Mouse (Mus musculus) forebrain, embryonic 13.5 days (tissue): ENCODE results near the gene Lrrc25. TPM values are rescaled to one million over a fixed set of nuclear protein-coding genes. Genes with fewer than 3 reads are reported as not detected.

Source experiments
- ATAC-seq: fragments of 200-750 bp; cut with Nextera tagmentation; 2 replicates; pipeline ENCODE4 v1.8.0; 2017
- H3K27ac ChIP-seq: fragments of 300-500 bp; sonication (generic); 2 replicates; pipeline ENCODE4 v1.5.1; 2015; ENCODE audit warnings: inconsistent platforms, mild to moderate bottlenecking, moderate library complexity
- H3K27me3 ChIP-seq: fragments of 300-500 bp; sonication (generic); 2 replicates; pipeline ENCODE4 v1.6.1; 2015; ENCODE audit warnings: mild to moderate bottlenecking, inconsistent platforms
- H3K36me3 ChIP-seq: fragments of 300-500 bp; sonication (generic); 2 replicates; pipeline ENCODE4 v1.6.1; 2015; ENCODE audit warnings: mild to moderate bottlenecking, inconsistent platforms; ENCODE audit not compliant: poor library complexity, severe bottlenecking
- H3K4me1 ChIP-seq: fragments of 300-500 bp; sonication (generic); 2 replicates; pipeline ENCODE4 v1.6.1; 2015; ENCODE audit warnings: inconsistent platforms
- H3K4me2 ChIP-seq: fragments of 300-500 bp; sonication (generic); 2 replicates; pipeline ENCODE4 v1.6.1; 2015; ENCODE audit warnings: inconsistent platforms, mild to moderate bottlenecking, moderate library complexity
- H3K4me3 ChIP-seq: fragments of 300-500 bp; sonication (generic); 2 replicates; pipeline ENCODE4 v1.5.1; 2015; ENCODE audit warnings: mild to moderate bottlenecking, inconsistent platforms
- H3K9ac ChIP-seq: fragments of 300-500 bp; sonication (generic); 2 replicates; pipeline ENCODE4 v1.6.1; 2015; ENCODE audit warnings: mild to moderate bottlenecking, inconsistent platforms
- H3K9me3 ChIP-seq: fragments of 300-500 bp; sonication (generic); replicated peaks from 2 replicates; pipeline ENCODE4 v1.6.1; 2016; ENCODE audit warnings: inconsistent platforms
- WGBS: fragments of 180-500 bp; shearing (Covaris S2); methylation state at CpG from one replicate; pipeline ENCODE4 v1.1.7; 2015; 5-methylcytosine and 5-hydroxymethylcytosine counted together
- polyA plus RNA-seq: library from polyadenylated mRNA; unstranded; fragments of >200 nt; fragmentation: Nextera tagmentation; extraction: Ambion mirVana; gene quantifications from 2 replicates; pipeline ENCODE4 v1.2.1, GENCODE M21; 2015

Gene Lrrc25
- polyA plus RNA-seq, 1 experiment from 2014 or later: 0.65 TPM

- H3K4me3 ChIP-seq: no peak overlapping the region
- peaks cover 8% of the 10 kb centered on the region for H3K4me1 ChIP-seq
- no peaks in the 10 kb centered on the region for H3K36me3 ChIP-seq
- H3K9me3 ChIP-seq: no peaks in the 10 kb centered on the region
- H3K27ac ChIP-seq: no peak overlapping the region
- H3K4me2 ChIP-seq: no peak overlapping the region
- no peak overlapping the region for H3K9ac ChIP-seq
- ATAC-seq: no peak
- 12% methylated on average over 5 of the region's 5 CpGs for WGBS
- H3K27me3 ChIP-seq: peaks cover 30% of the 10 kb centered on the region
Observed at GRCm38 (mm10) chr8:70625104-70625503, 9.1 kb downstream of the Lrrc25 start.

GRCm38 (mm10) chr8:70627041-70627440, 11.1 kb downstream of the Lrrc25 start:
- 90% methylated on average over 5 of the region's 5 CpGs for WGBS
- H3K4me2 ChIP-seq: no peak overlapping the region
- H3K4me1 ChIP-seq: peaks cover 20% of the 10 kb centered on the region
- ATAC-seq: no peak
- peaks cover 32% of the 10 kb centered on the region for H3K27me3 ChIP-seq
- H3K4me3 ChIP-seq: no peak overlapping the region
- H3K36me3 ChIP-seq: no peaks in the 10 kb centered on the region
- no peaks in the 10 kb centered on the region for H3K9me3 ChIP-seq
- no peak overlapping the region for H3K9ac ChIP-seq
- H3K27ac ChIP-seq: no peak overlapping the region

GRCm38 (mm10) chr8:70628986-70629490, 13.1 kb downstream of the Lrrc25 start:
- H3K36me3 ChIP-seq: no peaks in the 10 kb centered on the region
- 59% methylated on average over 7 of the region's 7 CpGs for WGBS
- H3K4me1 ChIP-seq: peaks cover 22% of the 10 kb centered on the region
- no peaks in the 10 kb centered on the region for H3K9me3 ChIP-seq
- peak overlapping the region; percentile 48 for H3K4me3 ChIP-seq
- H3K27ac ChIP-seq: peak overlapping the region; percentile 72
- H3K9ac ChIP-seq: peak overlapping the region; percentile 47
- H3K4me2 ChIP-seq: peak overlapping the region; percentile 64
- H3K27me3 ChIP-seq: peaks cover 20% of the 10 kb centered on the region
- ATAC-seq: no peak

GRCm38 (mm10) chr8:70629574-70630531, 13.9 kb downstream of the Lrrc25 start:
- Histone ChIP-seq H3K9ac (peak overlapping the region; percentile 47), H3K36me3 (no peaks in the 10 kb centered on the region), H3K27ac (peak overlapping the region; percentile 72), H3K4me3 (peak overlapping the region; percentile 48), H3K4me1 (peaks cover 25% of the 10 kb centered on the region), H3K9me3 (no peaks in the 10 kb centered on the region), H3K27me3 (peaks cover 20% of the 10 kb centered on the region), H3K4me2 (peak overlapping the region; percentile 64)
- WGBS: 1% methylated on average over 60 of the region's 60 CpGs
- ATAC-seq: peak; percentile 95

- Histone ChIP-seq H3K9ac (no peak overlapping the region), H3K4me2 (peak overlapping the region; percentile 22; the same call in 1 of the 2 replicates), H3K27ac (no peak overlapping the region), H3K9me3 (no peaks in the 10 kb centered on the region), H3K27me3 (peaks cover 20% of the 10 kb centered on the region), H3K36me3 (no peaks in the 10 kb centered on the region), H3K4me3 (no peak overlapping the region), H3K4me1 (peaks cover 25% of the 10 kb centered on the region)
- 13% methylated on average over 22 of the region's 22 CpGs for WGBS
- ATAC-seq: no peak
Observed at GRCm38 (mm10) chr8:70630532-70631381, 14.8 kb downstream of the Lrrc25 start.

- Histone ChIP-seq H3K9me3 (no peaks in the 10 kb centered on the region), H3K36me3 (no peaks in the 10 kb centered on the region), H3K9ac (no peak overlapping the region), H3K27ac (no peak overlapping the region), H3K4me1 (peaks cover 25% of the 10 kb centered on the region), H3K4me3 (no peak overlapping the region), H3K27me3 (peaks cover 20% of the 10 kb centered on the region), H3K4me2 (0 out of 2 replicates have a peak overlapping the region, but pooled peaks have one; percentile 22)
- ATAC-seq: no peak
- WGBS: 24% methylated on average over 22 of the region's 24 CpGs
Observed at GRCm38 (mm10) chr8:70631436-70631835, 15.5 kb downstream of the Lrrc25 start.

GRCm38 (mm10) chr8:70632346-70632892, 16.5 kb downstream of the Lrrc25 start, which contains the start of gene Gdf15:
Gdf15 (minus strand) TSS chr8:70632456.
- Histone ChIP-seq H3K9me3 (no peaks in the 10 kb centered on the region), H3K4me3 (no peak within 1 kb of the TSS), H3K4me2 (0 out of 2 replicates have a peak within 1 kb of the TSS, but pooled peaks have one; percentile 22), H3K36me3 (no peaks in the 10 kb centered on the region), H3K27ac (no peak within 1 kb of the TSS), H3K9ac (peak within 1 kb of the TSS; percentile 40; the same call in 1 of the 2 replicates), H3K27me3 (peaks cover 20% of the 10 kb centered on the region), H3K4me1 (peaks cover 29% of the 10 kb centered on the region)
- 84% methylated on average over 6 of the region's 6 CpGs for WGBS
- ATAC-seq: no peak

GRCm38 (mm10) chr8:70634066-70634465, 18.1 kb downstream of the Lrrc25 start:
- Histone ChIP-seq H3K27me3 (peaks cover 20% of the 10 kb centered on the region), H3K27ac (no peak overlapping the region), H3K4me1 (peaks cover 29% of the 10 kb centered on the region), H3K4me2 (no peak overlapping the region), H3K9me3 (no peaks in the 10 kb centered on the region), H3K36me3 (no peaks in the 10 kb centered on the region), H3K4me3 (no peak overlapping the region), H3K9ac (no peak overlapping the region; the same call in 1 of the 2 replicates)
- ATAC-seq: no peak
- 52% methylated on average over 6 of the region's 6 CpGs for WGBS

GRCm38 (mm10) chr8:70635527-70635926, 19.6 kb downstream of the Lrrc25 start:
- WGBS: 78% methylated on average over 6 of the region's 6 CpGs
- H3K9ac ChIP-seq: no peak overlapping the region

GRCm38 (mm10) chr8:70636838-70637237, 20.9 kb downstream of the Lrrc25 start:
- no peak for ATAC-seq
- no peaks in the 10 kb centered on the region for H3K9me3 ChIP-seq
- H3K27me3 ChIP-seq: peaks cover 6% of the 10 kb centered on the region; the same call in 1 of the 2 replicates
- 60% methylated on average over 8 of the region's 8 CpGs for WGBS
- H3K4me3 ChIP-seq: no peak overlapping the region
- H3K4me1 ChIP-seq: peaks cover 9% of the 10 kb centered on the region
- no peak overlapping the region for H3K27ac ChIP-seq
- H3K9ac ChIP-seq: peak overlapping the region; percentile 26; the same call in 1 of the 2 replicates
- no peak overlapping the region for H3K4me2 ChIP-seq
- no peaks in the 10 kb centered on the region for H3K36me3 ChIP-seq

More at GRCm38 (mm10) chr8:70635527-70635926, 19.6 kb downstream of the Lrrc25 start:
- H3K9me3 ChIP-seq: no peaks in the 10 kb centered on the region
- no peak for ATAC-seq
- H3K36me3 ChIP-seq: no peaks in the 10 kb centered on the region
- H3K4me2 ChIP-seq: no peak overlapping the region
- no peak overlapping the region for H3K4me3 ChIP-seq
- H3K4me1 ChIP-seq: peaks cover 18% of the 10 kb centered on the region
- no peak overlapping the region for H3K27ac ChIP-seq
- peaks cover 19% of the 10 kb centered on the region for H3K27me3 ChIP-seq

GRCm38 (mm10) chr8:70638752-70639151, 22.8 kb downstream of the Lrrc25 start:
- Histone ChIP-seq H3K4me2 (no peak overlapping the region), H3K27me3 (no peaks in the 10 kb centered on the region), H3K4me3 (no peak overlapping the region), H3K36me3 (no peaks in the 10 kb centered on the region), H3K9ac (no peak overlapping the region), H3K4me1 (peaks cover 9% of the 10 kb centered on the region), H3K9me3 (no peaks in the 10 kb centered on the region), H3K27ac (no peak overlapping the region)
- ATAC-seq: no peak
- WGBS: 82% methylated on average over 9 of the region's 9 CpGs
